Mouse (Mus musculus) CH12.LX (cell line): ENCODE data around the gene Kdelr2.
A peak's percentile ranks its signal among the peaks of the same experiment; 100 is the strongest.

Experiments
- CTCF ChIP-seq, 2 experiments: IDR thresholded peaks in 1 of 2; conservative IDR thresholded peaks in 1 of 2; 2 replicates each; pipeline ENCODE4 v1.5.1; 2011 to 2012; ENCODE audit warnings: low read depth in 2 of 2, low read length in 2 of 2, improper control_type of control experiment in 1 of 2, inconsistent platforms in 1 of 2, mild to moderate bottlenecking in 1 of 2, moderate library complexity in 1 of 2
- MYC ChIP-seq: IDR thresholded peaks from 2 replicates; pipeline ENCODE4 v1.6.1; 2011; ENCODE audit warnings: low read depth, mild to moderate bottlenecking, improper control_type of control experiment, low read length
- POLR2A ChIP-seq: IDR thresholded peaks from 2 replicates; pipeline ENCODE4 v1.6.1; 2011; ENCODE audit warnings: low read depth, mild to moderate bottlenecking, improper control_type of control experiment, low read length
- UBTF ChIP-seq: IDR thresholded peaks from 2 replicates; pipeline ENCODE4 v1.6.1; 2012; ENCODE audit warnings: low read depth, mild to moderate bottlenecking, inconsistent platforms, low read length, improper control_type of control experiment, moderate library complexity

GRCm38 (mm10) chr5:143359263-143359662, 44.4 kb upstream of the Kdelr2 start:
- TF ChIP-seq CTCF (conservative IDR thresholded peaks at IDR 0.05 in 1 of 2, IDR thresholded peaks at IDR 0.05 in 1 of 2; ENCODE audit: low read depth in 2 of 2, low read length in 2 of 2): peak; percentile 7 to 33; a peak in 2 of 4 replicates
- TF ChIP-seq POLR2A: no peak
- TF ChIP-seq UBTF: no peak
- no peak for TF ChIP-seq MYC
